Mouse (Mus musculus) embryonic fibroblast, embryonic 13.5 days (primary cell): ENCODE measurements around the gene Sntb2.

Source experiments
- CTCF ChIP-seq: IDR thresholded peaks from 2 replicates; pipeline ENCODE4 v1.5.1; 2011; ENCODE audit warnings: mild to moderate bottlenecking, control low read depth, low read length, moderate library complexity, borderline replicate concordance; ENCODE audit not compliant: insufficient read depth
- POLR2A ChIP-seq: IDR thresholded peaks from 2 replicates; pipeline ENCODE4 v1.6.1; 2011; ENCODE audit warnings: low read depth, mild to moderate bottlenecking, control low read depth, low read length, moderate library complexity

DNA sequence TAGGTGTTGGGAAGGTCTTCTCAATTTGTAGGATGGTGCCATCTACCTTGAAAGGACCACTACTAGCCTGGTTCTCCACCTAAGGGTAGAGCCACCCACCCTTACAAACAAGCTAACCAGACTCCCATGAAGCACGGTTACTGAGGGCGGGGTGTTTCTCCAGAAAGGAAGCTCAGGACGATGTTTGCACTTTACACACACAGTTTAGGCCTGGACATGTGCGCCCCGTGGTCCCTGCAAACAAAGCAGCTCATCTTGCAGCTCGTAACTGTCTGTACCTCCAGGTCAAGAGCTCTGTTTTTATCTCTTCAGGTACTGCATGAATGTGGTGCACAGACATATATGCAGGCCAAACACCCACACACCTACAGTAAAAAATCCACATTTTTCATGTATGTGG, 28.9 kb upstream of the Sntb2 start:
- TF ChIP-seq CTCF (no peak), POLR2A (no peak)
